Mouse (Mus musculus): Measurements from ENCODE around the gene Zfp385a.
A peak's percentile ranks its signal among the peaks of the same experiment; 100 is the strongest.

Gene Zfp385a

DNA sequence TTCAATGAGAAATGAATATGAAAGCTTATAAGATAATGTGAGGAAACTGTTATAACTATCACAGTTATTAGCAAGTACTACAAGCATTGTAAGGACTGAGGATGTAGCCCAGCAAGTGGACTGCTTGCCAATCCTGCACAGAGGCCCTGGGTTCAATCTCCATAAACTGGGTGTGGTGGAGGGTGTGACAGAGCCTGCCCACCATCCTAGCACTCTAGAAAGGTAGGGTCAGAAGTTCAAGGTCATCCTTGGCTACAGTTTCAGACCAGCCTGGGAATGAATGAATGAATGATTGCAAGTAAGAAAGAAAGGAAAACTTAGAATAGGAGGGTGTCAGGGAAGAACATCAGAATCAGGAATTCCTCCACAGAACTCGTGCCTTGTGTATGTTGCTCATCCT is 23.9 kb upstream of the Zfp385a start:
- no peak for DNase-seq (ENCODE audit: low spot score)

DNA sequence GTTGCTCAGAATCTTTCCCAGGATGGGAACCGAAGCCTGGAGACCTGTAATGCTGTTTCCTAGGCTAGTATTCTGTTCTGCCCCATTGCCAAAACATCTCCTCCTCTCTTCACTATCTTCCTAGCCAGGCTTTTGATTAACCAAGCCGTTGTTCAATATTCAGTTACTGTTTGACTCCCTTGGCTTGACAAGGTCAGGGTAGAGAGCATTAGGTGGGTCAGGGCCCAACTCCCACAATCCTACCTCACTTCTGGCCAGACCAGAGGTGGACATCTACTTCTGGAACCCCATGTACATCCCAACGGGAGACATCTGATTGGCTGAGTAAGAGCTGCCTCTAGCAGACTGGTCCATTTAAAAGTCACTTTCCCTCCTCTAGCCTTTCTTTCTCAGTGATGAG is 23.1 kb upstream of the Zfp385a start:
- no peak for DNase-seq (ENCODE audit: low spot score)

DNA sequence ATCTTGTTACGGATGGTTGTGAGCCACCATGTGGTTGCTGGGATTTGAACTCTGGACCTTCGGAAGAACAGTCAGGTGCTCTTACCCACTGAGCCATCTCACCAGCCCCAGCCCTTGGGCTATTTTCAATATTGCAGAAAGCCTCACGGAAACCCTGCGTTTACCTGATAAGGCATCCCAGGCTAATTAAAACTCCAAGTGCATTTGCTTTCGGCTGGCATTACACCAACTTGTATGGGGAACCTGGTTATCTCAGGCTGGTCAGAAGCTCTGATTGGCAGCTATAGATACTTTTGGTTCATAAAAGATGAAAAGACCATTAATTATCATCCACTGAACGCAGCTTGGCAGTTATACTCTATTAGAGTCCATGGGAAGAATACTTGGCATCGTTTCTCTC is 22.4 kb upstream of the Zfp385a start:
- no peak for DNase-seq (ENCODE audit: low spot score)

DNA sequence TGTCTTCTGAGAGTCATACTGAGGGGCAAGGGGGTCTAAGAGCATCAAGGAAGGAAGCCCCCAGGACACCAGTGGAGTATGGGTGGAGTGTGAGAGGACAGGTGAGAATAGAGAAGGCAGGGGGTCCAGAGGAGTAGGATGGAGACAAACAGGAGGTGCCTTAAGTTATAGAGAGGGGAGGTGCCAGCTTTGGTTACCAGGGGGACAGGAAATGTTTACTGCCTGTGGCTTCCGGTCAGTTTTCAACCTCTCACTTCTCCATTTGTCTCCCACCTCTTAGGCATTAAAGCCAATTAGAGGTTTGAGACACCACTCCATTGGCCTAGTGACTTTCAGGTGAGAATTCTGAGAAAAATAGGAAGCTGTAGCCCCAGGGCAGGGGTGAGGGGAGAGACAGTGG is 21.4 kb upstream of the Zfp385a start:
- DNase-seq (ENCODE audit: low spot score) = no peak

DNA sequence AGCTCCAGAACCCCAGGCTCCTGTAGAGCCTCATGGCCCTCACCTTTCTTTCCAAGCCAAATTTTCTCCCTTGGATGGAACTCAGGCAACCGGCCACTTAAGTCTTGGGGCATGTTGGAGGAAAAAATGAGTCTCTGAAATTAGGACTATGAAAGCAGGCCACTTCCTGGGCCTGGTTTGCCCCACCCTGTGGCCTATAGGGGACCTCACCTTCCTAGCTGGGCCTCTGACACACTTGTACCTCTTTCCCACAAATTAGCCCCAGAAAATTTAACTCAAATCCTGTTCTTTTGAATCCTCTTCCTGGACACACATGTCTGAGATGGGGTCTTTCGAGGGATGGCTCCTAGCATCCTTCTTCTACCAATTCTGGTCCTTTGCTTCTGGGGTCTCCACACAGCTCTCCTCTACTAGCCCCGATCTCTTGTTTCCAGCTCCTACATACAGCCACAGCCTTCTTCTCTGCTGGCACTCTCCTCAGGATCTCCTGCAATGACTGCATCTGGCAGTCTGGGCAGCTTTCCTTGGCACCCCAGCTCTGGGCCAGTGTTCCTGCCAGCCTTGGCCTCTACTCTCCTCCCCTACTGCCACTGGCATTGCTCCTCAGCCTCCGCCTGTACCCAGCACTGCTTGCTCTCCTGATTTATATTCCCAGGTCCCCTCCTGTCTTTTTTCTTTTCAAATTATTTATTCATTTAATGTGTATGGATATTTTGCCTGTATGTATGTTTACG is 20.1 kb upstream of the Zfp385a start:
- no peak for DNase-seq (ENCODE audit: low spot score)

DNA sequence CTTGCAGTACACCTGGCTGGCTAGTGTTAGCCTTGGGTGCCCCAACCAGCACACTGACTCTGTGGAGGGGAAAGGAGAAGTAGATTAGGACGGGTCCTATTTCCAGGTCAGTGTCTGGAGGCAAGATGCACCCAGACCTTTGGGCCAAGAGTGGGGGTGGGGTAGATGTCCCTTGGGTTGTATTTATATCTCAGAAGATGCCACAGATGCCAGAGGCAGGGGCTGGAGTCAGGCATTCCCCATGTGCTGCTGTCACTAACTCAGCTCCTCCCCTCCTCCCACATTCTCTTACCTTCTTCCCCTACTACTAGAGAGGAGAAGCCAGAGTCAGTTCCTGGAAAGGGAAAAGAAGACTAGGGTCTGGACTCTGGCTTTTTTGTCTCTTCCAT is 19.2 kb upstream of the Zfp385a start:
- DNase-seq (ENCODE audit: low spot score) = no peak

DNA sequence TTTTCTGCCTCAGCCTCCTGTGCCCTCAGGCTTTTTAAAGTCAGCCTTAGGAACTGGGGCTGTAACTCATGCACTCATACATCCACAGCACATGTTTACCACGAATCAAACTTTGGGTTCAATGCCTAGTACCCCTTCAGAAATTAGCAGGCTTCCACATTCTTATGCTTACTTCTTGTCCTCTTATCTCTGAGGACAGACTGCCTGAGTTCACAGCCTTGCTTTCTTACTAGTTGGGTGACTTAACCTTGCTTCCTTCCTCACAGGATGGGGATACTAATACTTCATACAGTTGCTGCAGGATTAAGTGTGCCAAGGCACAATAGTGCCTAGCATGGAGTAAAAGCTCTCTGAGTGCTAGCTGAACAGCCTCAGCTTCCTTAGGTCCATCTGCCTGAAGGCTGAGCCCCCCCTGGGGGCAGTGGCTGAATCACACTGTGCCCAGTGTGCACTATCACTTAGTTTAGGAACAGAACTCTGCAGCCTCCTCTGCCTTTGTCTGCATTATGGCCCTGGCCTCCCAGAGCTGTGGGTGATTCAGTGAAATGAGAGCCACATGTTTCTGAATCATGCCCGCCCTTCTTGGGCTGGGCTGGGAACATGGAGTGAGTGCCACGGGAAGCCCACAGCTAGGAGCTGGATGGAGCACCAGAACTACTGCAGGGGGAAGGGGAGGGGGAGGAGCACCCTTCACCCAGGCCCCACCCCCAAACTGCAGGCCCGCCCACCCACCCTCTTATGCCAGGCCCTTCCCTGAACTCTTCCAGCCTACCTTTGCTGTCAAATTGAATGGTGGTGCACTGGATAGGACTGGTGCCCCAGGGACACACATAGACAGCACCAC is 18.6 kb upstream of the Zfp385a start:
- no peak for DNase-seq (ENCODE audit: low spot score)

DNA sequence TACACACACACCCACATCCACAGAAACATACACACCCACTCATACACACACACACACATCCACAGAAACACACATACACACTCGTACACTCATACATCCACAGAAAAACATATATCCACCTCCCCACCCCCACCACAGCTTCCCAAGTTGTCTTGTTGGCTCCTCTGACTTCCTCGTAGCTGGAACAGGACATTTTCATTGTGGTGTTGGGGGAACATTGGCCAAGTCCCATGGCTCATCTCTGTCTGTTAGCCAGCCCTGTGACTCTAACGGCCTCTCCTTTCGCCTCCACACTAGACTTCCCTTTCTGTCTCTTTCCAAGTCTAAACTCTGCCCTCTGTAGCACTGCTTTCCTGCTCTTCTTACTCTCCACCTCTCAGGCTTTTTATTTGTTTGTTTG is 17.9 kb upstream of the Zfp385a start:
- DNase-seq (ENCODE audit: low spot score) = no peak

DNA sequence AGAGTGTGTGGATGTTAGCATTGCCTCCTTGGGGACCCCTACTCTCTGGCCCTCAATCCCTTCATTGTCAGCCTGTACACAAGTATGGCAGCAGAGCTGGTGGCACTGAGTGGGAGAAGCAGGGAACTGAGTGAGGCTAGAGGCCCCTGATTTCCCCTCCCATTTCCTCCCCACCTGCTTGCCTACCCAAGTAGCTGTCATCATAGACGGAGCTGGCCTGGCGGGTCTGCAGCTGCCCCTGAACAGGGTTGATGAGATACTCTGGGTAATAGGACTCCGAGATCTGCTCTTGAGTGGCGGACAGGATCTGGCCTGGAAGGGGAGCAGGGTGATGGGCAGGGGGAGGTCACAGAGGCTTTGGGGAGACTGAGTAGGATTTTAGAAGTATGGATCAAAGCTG is 16.2 kb upstream of the Zfp385a start:
- no peak for DNase-seq (ENCODE audit: low spot score)

DNA sequence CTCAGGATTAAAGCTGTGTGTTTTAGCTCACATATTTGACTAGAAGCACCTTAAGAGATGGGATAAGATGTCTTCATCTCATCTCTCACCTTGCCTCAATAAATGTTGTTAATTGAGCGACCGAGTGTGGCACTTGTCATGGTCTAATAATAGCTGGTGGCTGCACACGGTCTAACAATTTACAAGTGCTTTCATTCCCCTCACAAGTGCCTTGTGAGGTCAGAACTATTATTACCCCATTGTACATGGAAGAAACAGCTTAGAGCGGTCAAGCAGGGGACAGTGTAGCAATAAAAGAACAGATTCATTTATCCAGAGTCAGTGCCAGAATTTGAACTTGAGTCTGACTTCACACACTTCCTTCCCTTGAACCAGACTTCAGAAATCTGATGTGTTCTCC is 15.5 kb upstream of the Zfp385a start:
- DNase-seq (ENCODE audit: low spot score) = no peak

DNA sequence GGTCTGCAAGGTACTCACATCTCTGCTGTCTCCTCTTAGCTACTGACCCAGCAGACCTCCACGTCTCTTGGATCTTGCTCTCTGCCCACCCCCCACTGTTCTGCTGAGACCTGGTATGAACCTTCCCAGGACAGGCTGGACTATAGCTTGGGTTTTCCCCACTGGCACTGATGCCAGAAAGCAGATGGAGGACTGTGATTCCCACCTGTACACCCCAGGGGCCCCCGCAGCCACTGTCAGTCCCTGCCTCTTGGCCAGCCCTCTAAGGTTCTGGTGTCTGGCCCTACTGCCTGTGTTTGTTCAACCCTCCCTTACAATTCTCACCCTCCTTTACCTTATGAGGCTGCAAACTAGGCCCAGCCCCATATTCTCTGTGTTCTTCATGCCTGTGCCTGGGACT is 14.8 kb upstream of the Zfp385a start:
- DNase-seq (ENCODE audit: low spot score) = no peak

DNA sequence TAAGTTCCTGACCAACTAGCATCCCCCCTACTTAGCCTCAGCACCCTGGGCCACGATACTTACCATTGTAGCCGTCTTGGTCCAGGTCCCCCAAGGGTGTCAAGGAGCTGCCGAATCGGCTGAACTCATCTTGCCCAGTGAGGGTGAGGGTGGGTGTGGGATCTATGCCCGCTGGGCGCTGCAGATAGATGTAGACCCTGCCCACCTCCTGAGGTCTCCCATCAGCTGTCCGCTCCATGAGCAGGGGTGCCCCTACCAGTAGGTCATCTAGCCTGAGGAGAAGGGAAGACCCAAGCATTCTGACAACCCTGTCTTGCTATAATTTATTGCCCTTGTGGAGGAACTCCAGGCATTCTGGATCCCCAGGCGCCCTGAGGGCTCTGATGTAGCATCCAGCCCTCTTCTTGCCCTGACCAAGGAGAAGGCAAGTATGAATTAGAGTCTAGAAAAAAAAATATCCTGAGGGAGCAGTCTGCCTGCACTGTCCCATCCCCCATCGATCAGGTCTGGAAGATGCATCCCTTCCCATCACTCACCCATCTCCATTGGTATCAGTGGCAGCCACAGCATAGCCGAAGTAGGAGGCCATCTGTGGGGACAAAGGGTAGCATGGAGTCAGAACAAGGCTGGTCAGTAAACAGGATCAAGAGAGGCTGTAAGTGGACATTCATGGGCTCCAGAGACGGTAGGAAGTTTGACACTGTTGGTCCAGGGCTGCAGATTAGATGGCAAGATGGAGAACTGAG is 13.8 kb upstream of the Zfp385a start:
- no peak for DNase-seq (ENCODE audit: low spot score)

DNA sequence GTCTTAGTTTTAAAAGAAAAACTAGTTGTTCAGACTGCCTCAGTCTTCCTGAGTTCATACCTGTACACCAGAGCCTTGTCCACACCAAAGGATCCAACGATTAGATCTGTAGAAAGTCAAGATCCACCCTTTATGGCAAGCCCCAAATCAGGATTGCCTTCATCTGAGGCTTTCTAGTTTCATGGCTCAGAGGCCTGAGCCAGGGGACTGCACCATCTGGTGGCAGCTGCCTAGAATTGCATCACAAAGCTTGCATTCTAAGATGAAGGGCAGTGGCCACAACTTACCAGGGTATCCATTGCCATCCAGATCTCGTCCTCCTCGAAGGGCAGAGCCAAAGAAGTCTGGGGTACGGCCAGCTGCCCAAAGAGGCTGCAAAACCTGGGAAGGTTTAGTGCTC is 13.0 kb upstream of the Zfp385a start:
- peak; percentile 82 for DNase-seq (ENCODE audit: low spot score)

DNA sequence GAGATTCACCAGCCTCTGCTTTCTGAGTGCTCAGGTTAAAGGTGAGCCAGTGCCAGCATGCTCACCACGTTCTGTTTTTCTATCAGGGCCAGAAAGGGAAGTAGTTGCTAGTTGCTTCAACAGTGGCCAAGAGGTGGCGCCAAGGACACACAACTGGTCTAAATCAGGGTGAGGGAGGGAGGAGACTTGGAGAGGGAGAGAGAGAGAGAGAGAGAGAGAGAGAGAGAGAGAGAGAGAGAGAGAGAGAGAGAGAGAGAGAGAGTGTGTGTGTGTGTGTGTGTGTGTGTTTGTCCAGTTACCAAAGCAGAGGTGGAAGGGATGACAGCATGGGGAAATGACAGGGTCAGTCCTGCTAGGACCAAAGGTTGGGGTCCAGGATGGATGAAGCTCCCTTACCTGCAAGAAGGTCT is 7.4 kb upstream of the Zfp385a start:
- DNase-seq (ENCODE audit: low spot score) = peak; percentile 86

DNA sequence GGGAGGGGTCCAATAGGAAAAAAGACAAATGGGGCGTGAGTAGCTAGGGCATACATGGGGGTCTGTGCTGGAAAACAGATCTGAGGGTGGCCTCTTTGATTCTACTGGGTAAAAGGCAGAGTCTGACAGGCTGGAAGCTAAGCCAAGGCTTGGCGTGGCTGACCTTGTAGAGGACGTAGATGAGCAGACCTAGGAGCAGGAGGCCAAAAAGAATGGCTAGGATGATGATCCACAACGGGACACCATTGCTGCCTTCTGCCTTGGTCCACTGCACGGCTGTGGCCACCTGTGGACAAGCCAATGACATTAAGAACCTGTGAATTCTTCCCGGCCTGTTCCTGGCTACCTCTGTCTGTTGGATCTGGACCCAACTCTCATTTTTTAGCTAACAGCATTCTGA is 5.9 kb upstream of the Zfp385a start:
- DNase-seq (ENCODE audit: low spot score) = no peak

DNA sequence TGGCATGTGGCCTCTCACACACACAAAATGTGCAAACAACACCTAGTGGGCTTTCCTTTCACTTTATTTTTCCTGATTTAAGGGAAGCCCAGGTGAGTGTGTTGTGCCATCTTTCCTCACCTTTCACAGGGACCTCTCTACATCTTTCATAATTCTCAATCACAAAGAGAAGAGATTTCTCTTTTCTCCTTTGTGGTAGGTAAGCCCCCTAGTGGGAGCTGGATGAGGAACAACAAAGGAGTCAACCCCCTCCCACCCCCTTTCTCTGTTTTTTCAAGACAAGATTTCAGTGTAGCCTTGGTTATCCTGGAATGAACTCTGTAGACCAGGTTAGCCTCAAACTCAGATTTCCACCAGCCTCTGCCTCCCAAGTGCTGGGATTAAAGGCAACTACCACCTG is 3.7 kb upstream of the Zfp385a start:
- no peak for DNase-seq (ENCODE audit: low spot score)

DNA sequence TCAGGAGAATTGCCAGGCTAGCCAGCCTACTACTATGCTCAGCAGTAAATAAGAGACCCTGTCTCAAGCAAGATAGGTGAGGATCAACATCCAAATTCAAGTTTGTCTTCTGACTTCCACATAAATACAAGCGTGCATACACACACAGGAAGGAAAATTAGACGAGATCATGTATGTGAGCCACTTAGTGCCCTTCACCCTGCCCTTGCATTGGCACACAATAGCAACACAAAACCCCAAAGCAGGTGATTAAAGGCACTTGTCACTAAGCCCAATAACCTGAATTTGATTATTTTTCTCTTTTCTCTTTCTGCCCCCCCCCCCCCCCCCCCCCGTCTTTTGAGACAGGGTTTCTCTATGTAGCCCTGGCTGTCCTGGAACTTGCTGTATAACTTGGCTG is 3.1 kb upstream of the Zfp385a start:
- DNase-seq (ENCODE audit: low spot score) = no peak

DNA sequence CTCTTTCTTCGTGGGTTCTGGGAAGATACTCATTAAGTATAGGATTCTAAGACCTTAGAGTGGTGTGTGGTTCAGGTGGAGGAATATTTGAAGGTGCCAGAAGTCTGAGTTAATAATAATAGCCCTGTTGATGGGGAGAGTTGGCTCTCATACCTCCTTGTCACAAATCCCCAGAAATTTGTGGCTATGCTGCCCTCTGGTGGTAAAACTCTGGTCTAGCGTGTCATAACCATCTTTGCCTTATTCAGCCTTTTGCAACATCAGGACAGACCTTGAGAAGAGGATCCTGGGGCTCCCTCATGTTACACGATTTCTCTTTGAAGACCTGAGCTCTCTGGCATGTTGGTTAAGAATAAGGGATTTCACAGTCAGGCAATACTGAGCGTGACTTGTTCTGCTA is 2.5 kb upstream of the Zfp385a start:
- DNase-seq (ENCODE audit: low spot score) = peak; percentile 88

DNA sequence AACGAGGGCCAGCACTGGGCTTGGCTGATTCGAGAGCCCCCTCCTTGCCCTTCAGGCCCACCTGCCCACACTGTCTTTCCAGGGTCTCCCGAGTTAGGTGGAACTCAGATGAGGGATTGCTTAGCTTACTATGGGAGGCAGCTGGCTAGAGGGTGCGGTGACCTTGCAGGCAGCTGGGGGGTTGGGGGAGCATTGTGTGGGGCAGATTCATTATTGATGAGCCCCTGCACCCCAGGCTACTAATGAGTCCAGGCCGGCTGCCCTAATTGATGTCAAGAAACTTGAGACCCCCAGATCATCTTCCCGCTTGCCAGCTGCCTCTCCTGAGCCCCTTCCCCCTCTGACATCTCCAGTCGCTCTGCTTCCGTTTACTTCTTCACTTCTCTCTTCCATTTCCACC is 1.7 kb upstream of the Zfp385a start:
- no peak for DNase-seq (ENCODE audit: low spot score)

DNA sequence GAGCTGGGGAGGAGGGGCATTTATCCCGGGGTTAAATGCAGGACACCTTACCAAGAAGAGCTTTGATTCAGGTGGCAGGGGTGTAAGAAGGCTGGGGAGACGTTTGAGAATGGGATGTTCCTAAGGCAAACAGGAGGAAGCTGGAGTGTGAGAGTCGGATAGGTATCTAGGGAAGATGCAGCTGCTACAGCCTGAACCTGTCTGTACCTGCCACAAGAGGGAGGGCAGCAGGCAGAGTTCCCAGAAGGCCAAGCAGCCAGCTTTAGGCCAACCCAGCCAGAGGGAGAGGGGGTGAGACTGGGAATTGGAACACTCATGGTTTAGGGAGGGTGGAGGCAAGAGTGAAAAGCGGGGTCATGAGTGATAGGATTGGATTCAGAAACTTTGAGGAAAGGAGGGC is 893 bp upstream of the Zfp385a start:
- DNase-seq (ENCODE audit: low spot score) = no peak

DNA sequence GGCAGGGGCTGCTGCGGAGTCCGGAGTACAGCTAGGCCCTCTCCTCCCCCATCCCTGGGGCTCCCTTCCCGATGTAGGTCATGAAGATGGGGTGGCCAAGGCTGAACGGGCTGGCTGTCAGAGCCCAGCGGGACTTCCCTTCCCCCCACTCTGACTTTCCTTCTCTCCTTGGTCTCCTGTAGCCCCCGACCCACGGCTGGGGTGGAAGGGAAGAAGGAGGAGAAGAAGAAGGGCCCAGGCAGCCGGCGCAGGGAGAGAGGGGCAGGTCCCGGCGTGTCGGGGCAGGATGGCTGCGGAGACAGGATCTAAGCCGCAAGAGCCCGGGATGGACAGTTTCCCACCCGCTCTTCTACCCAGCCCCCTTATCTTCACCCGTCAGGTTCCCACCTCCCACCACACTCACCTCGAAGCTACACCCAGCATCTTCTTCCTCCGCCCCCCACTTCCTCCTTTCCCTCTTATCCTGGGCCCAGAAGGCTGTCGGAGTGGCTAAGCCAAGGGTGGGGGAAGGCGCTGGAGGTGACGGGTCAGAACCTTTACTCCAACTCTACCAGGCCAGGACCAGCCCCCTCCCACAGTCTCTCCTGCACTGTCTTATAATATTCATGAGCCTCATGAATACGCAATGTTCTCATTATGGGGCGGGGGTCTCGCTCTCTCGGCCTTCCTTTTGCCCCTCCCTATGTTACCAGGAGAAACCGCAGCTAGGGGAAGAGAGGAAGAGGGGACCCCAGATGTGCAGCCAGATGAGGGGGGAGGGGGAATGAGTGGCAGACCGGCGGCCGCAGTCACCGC is 530 bp downstream of the Zfp385a start:
- DNase-seq (ENCODE audit: low spot score) = no peak

DNA sequence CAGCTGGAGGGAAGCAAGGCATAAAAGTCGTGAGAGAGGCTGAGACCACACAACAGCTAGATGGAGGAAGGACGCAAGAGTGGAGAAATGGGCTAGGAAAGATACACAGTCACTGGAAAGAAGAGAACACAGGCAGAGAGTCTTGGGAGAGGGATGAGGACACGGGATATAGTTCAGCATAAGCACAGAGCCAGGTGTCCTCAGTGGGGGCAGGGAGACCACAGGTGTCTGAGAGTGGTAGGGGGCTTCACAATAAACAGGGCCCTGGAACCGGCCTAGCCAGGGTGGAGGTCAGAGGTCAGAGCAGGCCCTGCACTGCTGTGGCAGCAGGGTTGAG is 1.1 kb downstream of the Zfp385a start:
- DNase-seq (ENCODE audit: low spot score) = no peak
